Mouse (Mus musculus): Measurements from ENCODE around the gene Arhgap27. TPM values are rescaled to one million over a fixed set of nuclear protein-coding genes. Genes with fewer than 3 reads are reported as not detected.

Arhgap27 gene
- total RNA-seq, 2 experiments from 2014 or later: 16.3 to 17.6 TPM

Other genes starting within 250 kb of the Arhgap27 start
- 10 to 100 TPM; 18.0 to 20.5 TPM for gene Hexim1, start 247.5 kb downstream of the Arhgap27 start, total RNA-seq (2021)
- gene Hexim2, start 231.3 kb downstream of the Arhgap27 start, total RNA-seq (2021): 1 to 10 TPM; 2.0 to 2.1 TPM
- gene Fmnl1, start 192.6 kb downstream of the Arhgap27 start, total RNA-seq (2021): 10 to 100 TPM; 12.4 to 20.9 TPM
- gene 1700023F06Rik, start 155.1 kb downstream of the Arhgap27 start, total RNA-seq (2021): not detected
- gene Spata32, start 145.3 kb downstream of the Arhgap27 start, total RNA-seq (2021): not detected
- 1 to 10 TPM; 3.3 to 3.8 TPM for gene Map3k14, start 96.2 kb downstream of the Arhgap27 start, total RNA-seq (2021)
- 10 to 100 TPM; 11.9 to 12.9 TPM for gene Plekhm1, start 49.0 kb upstream of the Arhgap27 start, total RNA-seq (2021)
- gene Lrrc37a, start 140.9 kb upstream of the Arhgap27 start, total RNA-seq (2021): not detected

Data from heart, postnatal 36 days (tissue).